Mouse (Mus musculus) midbrain, postnatal 0 days (tissue): ENCODE measurements around the gene Maf. TPM values are rescaled to one million over a fixed set of nuclear protein-coding genes. Genes with fewer than 3 reads are reported as not detected.

Source experiments
- ATAC-seq: fragments of 200-750 bp; cut with Nextera tagmentation; 2 replicates; pipeline ENCODE4 v1.8.0; 2017; ENCODE audit warnings: moderate number of reproducible peaks, mild to moderate bottlenecking, moderate TSS enrichment, moderate library complexity; ENCODE audit not compliant: low FRiP score
- DNase-seq: peaks from one replicate; pipeline ENCODE4 v3.0.0-alpha.2; 2015; ENCODE audit warnings: low spot score
- H3K27ac ChIP-seq: fragments of 300-500 bp; sonication (generic); 2 replicates; pipeline ENCODE4 v1.5.1; 2014; ENCODE audit warnings: low read depth, mild to moderate bottlenecking, low read length, mixed read lengths
- H3K27me3 ChIP-seq: fragments of 300-500 bp; sonication (generic); 2 replicates; pipeline ENCODE4 v1.6.1; 2014; ENCODE audit warnings: low read length, control low read depth, mixed read lengths; ENCODE audit not compliant: insufficient read depth
- H3K36me3 ChIP-seq: fragments of 300-500 bp; sonication (generic); 2 replicates; pipeline ENCODE4 v1.6.1; 2014; ENCODE audit warnings: low read length, control low read depth, mixed read lengths; ENCODE audit not compliant: insufficient read depth
- H3K4me1 ChIP-seq: fragments of 300-500 bp; sonication (generic); 2 replicates; pipeline ENCODE4 v1.6.1; 2014; ENCODE audit warnings: mild to moderate bottlenecking, control low read depth, antibody characterized with exemption, low read length, mixed read lengths; ENCODE audit not compliant: insufficient read depth
- H3K4me2 ChIP-seq: fragments of 300-500 bp; sonication (generic); 2 replicates; pipeline ENCODE4 v1.6.1; 2014; ENCODE audit warnings: low read depth, mild to moderate bottlenecking, low read length, mixed read lengths; ENCODE audit not compliant: poor library complexity, severe bottlenecking
- H3K4me3 ChIP-seq: fragments of 300-500 bp; sonication (generic); 2 replicates; pipeline ENCODE4 v1.5.1; 2014; ENCODE audit warnings: low read depth, mild to moderate bottlenecking, low read length, moderate library complexity
- H3K9ac ChIP-seq: fragments of 300-500 bp; sonication (generic); replicated peaks from 2 replicates; pipeline ENCODE4 v1.6.1; 2014; ENCODE audit warnings: mild to moderate bottlenecking, low read length, moderate library complexity, mixed read lengths; ENCODE audit not compliant: poor library complexity, severe bottlenecking
- H3K9me3 ChIP-seq: fragments of 300-500 bp; sonication (generic); 2 replicates; pipeline ENCODE4 v1.6.1; 2016; ENCODE audit warnings: low read length, control low read depth
- CTCF ChIP-seq: IDR thresholded peaks from 2 replicates; pipeline ENCODE4 v1.5.1; 2016; ENCODE audit warnings: antibody characterized with exemption, mild to moderate bottlenecking
- WGBS: fragments of 180-500 bp; shearing (Covaris S2); extraction: QIAGEN DNeasy Blood & Tissue Kit; methylation state at CpG from one replicate; pipeline ENCODE4 v1.1.7; 2014; 5-methylcytosine and 5-hydroxymethylcytosine counted together
- polyA plus RNA-seq: library from polyadenylated mRNA; unstranded; fragments of >200 nt; fragmentation: Nextera tagmentation; extraction: Ambion mirVana; gene quantifications from 2 replicates; pipeline ENCODE4 v1.2.1, GENCODE M21; 2015
- total RNA-seq: library from RNA; depleted of rRNA; stranded (reverse); fragments of >200 nt; gene quantifications from 2 replicates; pipeline ENCODE4 v1.2.3, GENCODE M21; 2014

The Maf gene
- total and polyA plus RNA-seq, 2 experiments from 2014 or later: 7.9 to 36.4 TPM

GRCm38 (mm10) chr8:115683309-115683708, 24.3 kb downstream of the Maf start:
- Histone ChIP-seq H3K9me3 (no peaks in the 10 kb centered on the region), H3K4me2 (no peak overlapping the region), H3K4me3 (no peak overlapping the region), H3K27ac (no peak overlapping the region), H3K36me3 (no peaks in the 10 kb centered on the region), H3K9ac (no peak overlapping the region), H3K4me1 (no peaks in the 10 kb centered on the region), H3K27me3 (no peaks in the 10 kb centered on the region)
- WGBS: 29% methylated on average over 7 of the region's 7 CpGs
- no peak for TF ChIP-seq CTCF
- ATAC-seq (no peak), DNase-seq (no peak)

DNA sequence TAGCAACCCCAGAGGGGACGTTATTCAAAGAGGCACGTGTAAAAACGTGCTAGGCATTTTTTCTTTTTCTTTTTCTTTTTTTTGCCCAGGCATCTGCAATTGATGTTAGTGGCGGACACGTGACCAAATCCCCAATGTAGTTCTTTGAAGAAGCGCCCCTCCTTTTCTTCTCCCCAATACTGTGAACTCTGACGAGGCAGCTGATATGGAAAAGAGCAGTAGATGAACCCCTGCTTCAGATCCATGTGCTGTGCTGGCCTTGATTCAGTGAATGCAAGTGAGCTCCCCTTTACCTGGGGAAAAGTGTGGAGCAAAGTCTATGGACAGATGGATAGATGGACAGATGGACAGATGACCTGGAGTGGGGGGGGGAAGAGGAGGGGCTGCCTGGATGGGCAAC, 28.1 kb downstream of the Maf start:
- Histone ChIP-seq H3K9ac (no peak overlapping the region), H3K36me3 (no peaks in the 10 kb centered on the region), H3K27me3 (no peaks in the 10 kb centered on the region), H3K4me2 (no peak overlapping the region), H3K27ac (no peak overlapping the region), H3K9me3 (no peaks in the 10 kb centered on the region), H3K4me1 (no peaks in the 10 kb centered on the region), H3K4me3 (no peak overlapping the region)
- no peak for ATAC-seq
- TF ChIP-seq CTCF: no peak
- DNase-seq: no peak
- WGBS: 34% methylated on average over 7 of the region's 7 CpGs

GRCm38 (mm10) chr8:115664866-115665265, 42.7 kb downstream of the Maf start:
- DNase-seq (no peak), ATAC-seq (no peak)
- no peak for TF ChIP-seq CTCF
- WGBS: 100% methylated on average over 2 of the region's 2 CpGs
- no peak overlapping the region for H3K27ac ChIP-seq
- H3K4me2 ChIP-seq: no peak overlapping the region
- H3K4me1 ChIP-seq: no peaks in the 10 kb centered on the region
- no peaks in the 10 kb centered on the region for H3K27me3 ChIP-seq
- no peaks in the 10 kb centered on the region for H3K9me3 ChIP-seq
- no peaks in the 10 kb centered on the region for H3K36me3 ChIP-seq
- no peak overlapping the region for H3K9ac ChIP-seq
- no peak overlapping the region for H3K4me3 ChIP-seq

- no peak for DNase-seq
- WGBS: 75% methylated on average over 3 of the region's 3 CpGs
- no peak overlapping the region for H3K27ac ChIP-seq
These were observed 57.5 kb downstream of the Maf start for GRCm38 (mm10) chr8:115650110-115650521.

GRCm38 (mm10) chr8:115645139-115645538, 62.5 kb downstream of the Maf start:
- Histone ChIP-seq H3K4me2 (no peak overlapping the region), H3K27me3 (no peaks in the 10 kb centered on the region), H3K27ac (no peak overlapping the region), H3K4me1 (no peaks in the 10 kb centered on the region), H3K9ac (no peak overlapping the region), H3K9me3 (0 out of 2 replicates have a peak, but pooled peaks cover 3% of the 10 kb centered on the region), H3K4me3 (no peak overlapping the region), H3K36me3 (no peaks in the 10 kb centered on the region)
- ATAC-seq: no peak
- no peak for TF ChIP-seq CTCF
- no peak for DNase-seq
- WGBS: 89% methylated on average over 1 of the region's 1 CpGs

More at GRCm38 (mm10) chr8:115650110-115650521, 57.5 kb downstream of the Maf start:
- Histone ChIP-seq H3K4me1 (no peaks in the 10 kb centered on the region), H3K36me3 (no peaks in the 10 kb centered on the region), H3K4me3 (no peak overlapping the region), H3K9me3 (0 out of 2 replicates have a peak, but pooled peaks cover 3% of the 10 kb centered on the region), H3K9ac (no peak overlapping the region), H3K27me3 (no peaks in the 10 kb centered on the region), H3K4me2 (no peak overlapping the region)
- ATAC-seq: no peak
- TF ChIP-seq CTCF: no peak

DNA sequence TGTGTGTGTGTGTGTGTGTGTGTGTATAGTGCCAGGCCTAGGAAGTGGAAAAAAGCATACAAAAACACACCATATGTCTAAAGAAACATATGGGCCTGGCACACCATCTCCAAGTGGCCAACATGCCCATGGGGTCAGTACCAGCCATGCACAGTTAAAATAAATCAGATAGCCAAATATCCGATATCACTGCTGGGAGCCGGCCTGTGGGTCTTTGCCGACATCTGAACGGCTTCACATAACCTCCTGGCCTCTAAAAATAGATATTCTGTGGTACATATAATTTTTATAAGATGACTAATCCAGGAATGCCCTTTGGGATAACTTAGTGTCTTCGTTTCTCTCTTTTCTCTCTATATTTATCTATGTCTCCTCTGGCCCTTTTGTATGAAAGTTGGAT, 65.7 kb downstream of the Maf start:
- WGBS: 94% methylated on average over 5 of the region's 5 CpGs
- DNase-seq: no peak
- no peak for TF ChIP-seq CTCF
- H3K27ac ChIP-seq: no peak overlapping the region
- H3K4me1 ChIP-seq: no peaks in the 10 kb centered on the region
- H3K4me3 ChIP-seq: no peak overlapping the region
- no peak for ATAC-seq
- no peaks in the 10 kb centered on the region for H3K9me3 ChIP-seq
- H3K36me3 ChIP-seq: no peaks in the 10 kb centered on the region
- no peak overlapping the region for H3K4me2 ChIP-seq
- no peaks in the 10 kb centered on the region for H3K27me3 ChIP-seq
- no peak overlapping the region for H3K9ac ChIP-seq
